Mouse (Mus musculus) hindbrain, postnatal 0 days (tissue): Measurements from ENCODE around the gene Cavin1. TPM values are rescaled to one million over a fixed set of nuclear protein-coding genes. Genes with fewer than 3 reads are reported as not detected.
A peak's percentile ranks its signal among the peaks of the same experiment; 100 is the strongest.

Experiments
- ATAC-seq: fragments of 200-750 bp; cut with Nextera tagmentation; 2 replicates; pipeline ENCODE4 v1.8.0; 2017; ENCODE audit warnings: mild to moderate bottlenecking, moderate TSS enrichment, moderate library complexity
- DNase-seq: peaks from one replicate; pipeline ENCODE4 v3.0.0-alpha.2; 2015; ENCODE audit warnings: low spot score
- H3K27ac ChIP-seq: fragments of 300-500 bp; sonication (generic); 2 replicates; pipeline ENCODE4 v1.5.1; 2014; ENCODE audit warnings: mild to moderate bottlenecking
- H3K27me3 ChIP-seq: fragments of 300-500 bp; sonication (generic); 2 replicates; pipeline ENCODE4 v1.6.1; 2014; ENCODE audit warnings: low read length, mixed read lengths; ENCODE audit not compliant: insufficient read depth
- H3K36me3 ChIP-seq: fragments of 300-500 bp; sonication (generic); 2 replicates; pipeline ENCODE4 v1.6.1; 2014; ENCODE audit warnings: low read length, mixed read lengths; ENCODE audit not compliant: insufficient read depth
- H3K4me1 ChIP-seq: fragments of 300-500 bp; sonication (generic); 2 replicates; pipeline ENCODE4 v1.6.1; 2014; ENCODE audit warnings: antibody characterized with exemption, low read length, mixed read lengths; ENCODE audit not compliant: insufficient read depth
- H3K4me2 ChIP-seq: fragments of 300-500 bp; sonication (generic); 2 replicates; pipeline ENCODE4 v1.6.1; 2014; ENCODE audit warnings: low read depth, mild to moderate bottlenecking, low read length, moderate library complexity, mixed read lengths
- H3K4me3 ChIP-seq: fragments of 300-500 bp; sonication (generic); 2 replicates; pipeline ENCODE4 v1.5.1; 2014; ENCODE audit warnings: low read length
- H3K9ac ChIP-seq: fragments of 300-500 bp; sonication (generic); replicated peaks from 2 replicates; pipeline ENCODE4 v1.6.1; 2014; ENCODE audit warnings: mild to moderate bottlenecking, low read length, moderate library complexity, mixed read lengths
- H3K9me3 ChIP-seq: fragments of 300-500 bp; sonication (generic); 2 replicates; pipeline ENCODE4 v1.6.1; 2016; ENCODE audit warnings: low read length, mixed read lengths
- CTCF ChIP-seq: IDR thresholded peaks from 2 replicates; pipeline ENCODE4 v1.5.1; 2016; ENCODE audit warnings: antibody characterized with exemption, control low read depth, low read depth
- WGBS: fragments of 180-500 bp; shearing (Covaris S2); extraction: QIAGEN DNeasy Blood & Tissue Kit; methylation state at CpG from one replicate; pipeline ENCODE4 v1.1.7; 2014; 5-methylcytosine and 5-hydroxymethylcytosine counted together
- polyA plus RNA-seq: library from polyadenylated mRNA; unstranded; fragments of >200 nt; fragmentation: Nextera tagmentation; extraction: Ambion mirVana; gene quantifications from 2 replicates; pipeline ENCODE4 v1.2.1, GENCODE M21; 2015
- total RNA-seq: library from RNA; depleted of rRNA; stranded (reverse); fragments of >200 nt; gene quantifications from 2 replicates; pipeline ENCODE4 v1.2.3, GENCODE M21; 2014; rRNA removed

Gene Cavin1
- total RNA-seq (19.7 and 26.3 TPM in 2 replicates), polyA plus RNA-seq (48.6 and 50.2 TPM in 2 replicates)

DNA sequence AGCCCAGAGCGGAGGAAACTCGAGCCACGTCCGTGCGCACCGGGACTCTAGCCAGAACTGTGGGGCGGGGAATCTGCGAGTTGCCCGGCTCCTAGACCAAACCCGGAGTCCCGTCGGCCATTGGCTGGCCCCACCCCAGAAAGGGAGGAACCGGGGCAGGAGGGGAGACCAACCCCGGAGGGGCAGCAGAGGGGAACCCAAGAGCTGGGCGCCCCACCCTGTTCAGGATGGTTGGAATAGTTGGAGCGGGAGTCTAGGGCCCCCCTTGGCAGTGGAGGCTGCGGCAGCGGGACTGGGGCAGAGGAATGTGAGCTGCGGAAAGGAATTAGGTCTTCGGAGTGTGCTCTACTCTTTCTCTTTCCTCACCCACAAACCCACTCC, at the start of gene Cavin1:
Cavin1 (minus strand) TSS at position 331 of the 381 bp plus-strand sequence.
- peak within 1 kb of the TSS; percentile 54 for H3K9ac ChIP-seq
- no peaks in the 10 kb centered on the region for H3K36me3 ChIP-seq
- WGBS = 1% methylated on average over 20 of the region's 20 CpGs
- peak within 1 kb of the TSS; percentile 67 for H3K4me2 ChIP-seq
- peaks cover 12% of the 10 kb centered on the region for H3K4me1 ChIP-seq
- peaks cover 44% of the 10 kb centered on the region for H3K27me3 ChIP-seq
- peak within 1 kb of the TSS; percentile 74; the same call in 1 of the 2 replicates for H3K27ac ChIP-seq
- H3K9me3 ChIP-seq = no peaks in the 10 kb centered on the region
- H3K4me3 ChIP-seq = peak within 1 kb of the TSS; percentile 43
- DNase-seq (peak; percentile 76), ATAC-seq (peak; percentile 83; the same call in 1 of the 2 replicates)
- no peak for TF ChIP-seq CTCF

DNA sequence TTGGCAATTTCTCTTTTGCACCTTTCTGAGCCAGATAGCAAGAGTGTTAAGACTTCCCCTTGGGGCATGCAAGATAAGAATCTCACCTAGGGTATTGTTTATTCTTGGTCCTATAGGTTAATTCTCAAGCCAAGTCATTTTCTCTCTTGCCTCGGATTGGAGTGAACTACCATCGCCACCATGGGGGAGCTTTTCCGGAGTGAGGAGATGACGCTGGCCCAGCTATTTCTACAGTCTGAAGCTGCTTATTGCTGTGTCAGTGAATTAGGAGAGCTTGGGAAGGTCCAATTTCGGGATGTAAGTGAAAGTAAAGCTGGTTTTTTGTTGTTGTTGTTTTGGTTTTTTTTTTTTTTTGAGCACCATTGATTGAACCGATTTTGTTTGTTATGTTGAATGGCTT, 41.0 kb upstream of the Cavin1 start:
- Histone ChIP-seq H3K4me3 (peak overlapping the region; percentile 61), H3K9ac (peak overlapping the region; percentile 85), H3K4me2 (peak overlapping the region; percentile 63), H3K36me3 (peaks cover 13% of the 10 kb centered on the region), H3K27me3 (no peaks in the 10 kb centered on the region), H3K27ac (no peak overlapping the region), H3K9me3 (no peaks in the 10 kb centered on the region), H3K4me1 (peaks cover 20% of the 10 kb centered on the region)
- WGBS = 66% methylated on average over 6 of the region's 6 CpGs
- no peak for ATAC-seq
- DNase-seq = no peak
- no peak for TF ChIP-seq CTCF

DNA sequence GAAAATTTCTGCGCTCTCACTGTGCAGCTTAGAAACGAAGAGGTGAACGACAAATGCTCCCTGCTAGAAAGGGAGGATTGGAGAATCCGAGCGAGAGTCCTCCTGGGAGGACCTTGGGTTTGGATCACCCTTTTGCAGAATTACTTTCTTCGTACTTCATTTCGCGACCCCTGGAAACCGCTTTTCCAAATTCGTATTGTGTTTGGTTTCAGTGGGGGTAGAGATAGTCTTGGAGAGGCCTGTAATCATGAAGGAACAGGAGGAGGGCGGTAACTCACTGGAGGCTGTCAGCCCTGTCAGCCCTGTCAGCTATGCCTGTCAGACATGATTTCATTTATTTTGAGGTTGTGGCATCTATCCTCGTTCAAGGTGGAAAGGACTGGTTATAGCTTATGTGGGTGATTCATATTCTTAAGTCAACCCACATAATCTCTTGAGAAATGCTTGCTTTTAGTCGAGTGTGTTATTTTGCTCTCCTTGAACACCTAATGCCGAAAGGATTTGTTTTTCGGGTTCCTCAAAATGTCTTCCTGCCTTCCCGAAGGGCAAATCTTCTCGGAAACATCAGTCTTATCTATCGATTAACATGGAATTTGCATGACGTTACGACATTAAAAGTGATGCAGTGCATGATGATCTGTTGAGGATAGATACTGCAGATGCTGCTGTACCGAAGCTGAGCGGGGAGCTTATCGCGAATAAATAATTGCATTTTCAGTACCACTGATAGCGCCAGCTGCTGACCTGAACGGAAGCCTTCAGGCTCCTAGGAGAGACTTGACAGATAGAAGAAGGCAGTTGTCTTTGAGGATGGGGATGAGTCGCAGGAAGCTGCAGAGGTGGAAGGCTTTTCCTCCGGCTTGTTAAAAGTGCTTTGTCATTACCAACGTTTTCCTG, 39.4 kb upstream of the Cavin1 start:
- Histone ChIP-seq H3K27me3 (no peaks in the 10 kb centered on the region), H3K36me3 (peaks cover 13% of the 10 kb centered on the region), H3K4me3 (peak overlapping the region; percentile 61), H3K27ac (peak overlapping the region; percentile 91), H3K9me3 (no peaks in the 10 kb centered on the region), H3K9ac (peak overlapping the region; percentile 85), H3K4me1 (peaks cover 20% of the 10 kb centered on the region), H3K4me2 (peak overlapping the region; percentile 63)
- TF ChIP-seq CTCF = peak; percentile 38
- 6% methylated on average over 29 of the region's 29 CpGs for WGBS
- ATAC-seq (no peak), DNase-seq (peak; percentile 59)

DNA sequence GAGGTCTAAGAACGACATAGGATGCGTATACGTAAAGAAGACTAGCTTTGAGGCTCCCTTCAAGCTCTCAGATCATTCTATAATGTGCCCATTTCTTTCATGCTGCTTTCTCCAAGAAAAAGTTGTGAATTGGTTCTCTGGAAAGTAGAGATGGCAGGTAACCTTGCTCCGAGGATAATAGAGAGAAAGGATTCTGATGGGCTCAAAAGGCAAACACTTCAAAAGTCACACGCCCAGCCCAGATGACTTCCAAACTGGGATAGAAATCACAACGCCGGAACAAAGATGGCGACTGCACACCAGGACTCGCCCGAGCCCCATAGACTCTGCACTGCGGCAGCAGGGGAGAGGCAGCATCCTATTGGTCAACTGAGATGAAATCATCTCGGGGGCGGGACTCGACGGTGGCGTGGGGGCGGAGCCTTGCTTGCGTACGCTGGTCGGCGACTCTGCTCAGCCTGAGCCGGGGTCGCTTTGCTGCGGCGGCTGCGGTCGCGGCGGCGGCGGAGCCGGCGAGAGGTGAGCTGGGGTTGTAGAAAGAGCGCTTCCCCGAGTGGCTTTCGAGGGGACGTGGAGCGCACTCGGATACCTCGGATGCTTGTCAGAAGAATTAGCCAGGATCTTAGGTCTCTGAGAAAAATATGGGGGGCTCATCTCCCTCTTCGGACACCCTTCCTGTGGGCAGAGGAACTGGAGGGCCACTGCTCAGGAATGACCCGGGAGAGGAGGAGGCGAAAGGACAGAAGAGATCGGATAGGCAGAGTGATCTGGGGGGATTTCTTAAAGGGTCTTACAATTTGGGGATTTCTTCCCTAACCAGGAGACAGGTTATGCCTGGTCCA, 38.6 kb upstream of the Cavin1 start, which contains the start of gene Atp6v0a1:
Atp6v0a1 (plus strand) TSS at position 407 of the 842 bp plus-strand sequence.
- Histone ChIP-seq H3K4me3 (peak within 1 kb of the TSS; percentile 61), H3K27ac (peak within 1 kb of the TSS; percentile 91), H3K36me3 (peaks cover 13% of the 10 kb centered on the region), H3K9me3 (no peaks in the 10 kb centered on the region), H3K9ac (peak within 1 kb of the TSS; percentile 85), H3K27me3 (no peaks in the 10 kb centered on the region), H3K4me1 (peaks cover 20% of the 10 kb centered on the region), H3K4me2 (peak within 1 kb of the TSS; percentile 63)
- no peak for TF ChIP-seq CTCF
- ATAC-seq (peak; percentile 100), DNase-seq (peak; percentile 99)
- under 1% methylated on average over 42 of the region's 44 CpGs for WGBS

DNA sequence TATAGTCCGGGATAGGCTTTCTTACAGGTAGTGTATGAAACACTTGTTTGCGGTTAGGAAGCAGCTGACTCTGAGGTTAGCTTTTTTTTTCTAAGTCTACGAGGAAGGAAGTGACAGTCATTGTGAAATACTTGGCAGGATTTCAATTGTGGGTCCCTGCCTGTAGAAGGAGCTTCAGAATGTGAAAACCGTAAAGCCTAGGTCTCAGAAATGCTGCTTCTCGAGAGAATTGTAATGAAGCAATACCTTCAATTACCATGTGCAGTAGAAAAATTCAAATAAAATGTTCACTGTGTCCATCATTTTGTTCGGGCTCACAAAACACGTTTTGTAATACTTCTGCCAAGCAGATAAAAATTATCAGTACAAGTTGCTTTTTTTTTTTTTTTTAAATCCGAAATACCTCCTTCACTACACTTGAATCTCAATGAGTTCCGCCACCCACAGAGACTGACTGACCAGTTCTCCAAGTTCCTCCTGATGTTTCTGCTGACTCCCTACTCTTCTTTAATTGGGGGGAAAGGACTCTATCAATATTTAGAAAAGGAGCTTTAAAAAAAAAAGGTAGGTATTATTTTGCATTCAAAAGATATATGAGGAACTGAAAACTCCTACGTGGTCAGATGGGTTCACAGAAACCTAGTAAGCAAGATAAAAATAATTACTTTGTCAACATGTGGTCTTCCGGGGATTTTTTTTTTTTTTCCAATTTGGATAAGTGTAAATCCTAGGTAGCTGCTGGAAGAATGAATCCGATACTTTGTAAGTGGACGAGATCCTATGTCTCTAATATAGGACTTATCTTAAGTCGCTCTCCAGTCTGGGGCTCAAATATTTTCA, 37.7 kb upstream of the Cavin1 start:
- no peak for ATAC-seq
- Histone ChIP-seq H3K4me3 (peak overlapping the region; percentile 61), H3K4me2 (peak overlapping the region; percentile 63), H3K9me3 (no peaks in the 10 kb centered on the region), H3K27me3 (no peaks in the 10 kb centered on the region), H3K9ac (peak overlapping the region; percentile 85), H3K27ac (peak overlapping the region; percentile 91), H3K36me3 (peaks cover 8% of the 10 kb centered on the region; the same call in 1 of the 2 replicates), H3K4me1 (peaks cover 20% of the 10 kb centered on the region)
- WGBS = 45% methylated on average over 14 of the region's 14 CpGs
- TF ChIP-seq CTCF = no peak
- peak; percentile 48 for DNase-seq
